Mouse (Mus musculus): ENCODE measurements at regions not wholly inside any gene's neighbourhood (a gene's known extent, or its start where the extent isn't known, plus 50 kb on each side); places are given as distances from the start of the nearest gene placed in this dataset.

GRCm38 (mm10) chr3:83689068-83689976 is 76.8 kb upstream of the Sfrp2 start:
- DNase-seq (ENCODE audit: low spot score in 2 of 2): no peak

DNA sequence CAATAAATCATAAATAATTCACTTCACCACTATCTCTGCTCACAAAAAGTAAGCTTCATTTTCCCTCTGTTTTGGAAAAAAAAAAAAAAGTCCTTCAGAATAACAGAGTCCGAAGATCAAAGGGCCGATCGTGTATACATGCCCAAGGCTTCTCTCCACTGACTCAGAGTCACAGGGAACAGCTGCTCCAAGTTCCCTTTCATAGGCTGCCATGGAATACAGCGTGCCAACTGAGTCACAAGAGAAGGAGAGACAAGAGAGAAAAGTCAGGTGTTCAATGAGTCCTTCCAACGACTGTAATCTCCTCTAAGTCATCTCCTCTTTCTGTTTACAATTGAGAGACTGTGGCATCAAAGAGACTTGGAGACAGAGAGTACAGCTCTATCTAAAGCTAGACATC is 71.6 kb upstream of the Sfrp2 start:
- DNase-seq (ENCODE audit: low spot score in 2 of 2): no peak

DNA sequence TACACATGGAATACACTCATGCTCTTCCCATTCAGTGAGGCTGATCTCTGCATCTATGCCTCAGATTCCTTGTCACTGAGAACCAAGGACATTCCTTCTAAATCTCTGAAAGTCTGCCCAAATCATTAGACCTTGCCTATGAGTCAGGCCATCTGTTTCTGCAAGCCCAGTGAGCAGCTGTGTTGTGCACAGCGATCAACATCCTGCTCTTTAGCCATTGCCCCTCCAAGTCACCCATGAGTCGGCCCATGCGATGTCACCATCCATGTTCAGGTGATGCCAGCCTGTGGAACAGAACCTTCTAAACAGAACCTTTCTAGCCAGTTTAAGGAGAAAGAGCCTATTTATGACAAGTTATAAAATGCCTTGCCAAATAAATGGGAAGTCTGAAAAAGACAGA is 66.4 kb upstream of the Sfrp2 start:
- DNase-seq (ENCODE audit: low spot score in 2 of 2): no peak

- DNase-seq (ENCODE audit: low spot score in 2 of 2): peak; percentile 6 to 43
These were observed 65.0 kb upstream of the Sfrp2 start for GRCm38 (mm10) chr3:83701075-83701474.

- no peak for DNase-seq (ENCODE audit: low spot score in 2 of 2)
These were observed 61.6 kb upstream of the Sfrp2 start for GRCm38 (mm10) chr3:83704559-83704958.

DNA sequence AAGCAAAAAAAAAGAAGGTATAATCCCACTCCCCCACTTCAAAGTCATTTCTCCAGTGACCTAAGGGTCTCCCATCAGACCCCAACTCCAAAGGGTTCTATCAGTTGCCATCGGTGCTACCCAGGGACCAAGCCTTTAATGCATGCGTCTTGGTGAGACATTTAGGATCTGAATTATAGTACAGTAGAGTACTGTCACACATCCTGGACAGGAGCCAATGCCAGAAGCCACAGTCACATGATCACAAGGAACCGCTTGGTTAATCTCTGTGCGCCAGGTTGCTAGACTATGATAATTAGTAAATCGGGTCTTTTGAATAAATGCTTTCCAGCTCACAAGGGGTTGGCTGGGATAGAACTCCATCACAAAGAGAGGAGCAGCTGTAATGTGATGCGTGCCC is 60.9 kb upstream of the Sfrp2 start:
- DNase-seq (ENCODE audit: low spot score in 2 of 2): no peak

DNA sequence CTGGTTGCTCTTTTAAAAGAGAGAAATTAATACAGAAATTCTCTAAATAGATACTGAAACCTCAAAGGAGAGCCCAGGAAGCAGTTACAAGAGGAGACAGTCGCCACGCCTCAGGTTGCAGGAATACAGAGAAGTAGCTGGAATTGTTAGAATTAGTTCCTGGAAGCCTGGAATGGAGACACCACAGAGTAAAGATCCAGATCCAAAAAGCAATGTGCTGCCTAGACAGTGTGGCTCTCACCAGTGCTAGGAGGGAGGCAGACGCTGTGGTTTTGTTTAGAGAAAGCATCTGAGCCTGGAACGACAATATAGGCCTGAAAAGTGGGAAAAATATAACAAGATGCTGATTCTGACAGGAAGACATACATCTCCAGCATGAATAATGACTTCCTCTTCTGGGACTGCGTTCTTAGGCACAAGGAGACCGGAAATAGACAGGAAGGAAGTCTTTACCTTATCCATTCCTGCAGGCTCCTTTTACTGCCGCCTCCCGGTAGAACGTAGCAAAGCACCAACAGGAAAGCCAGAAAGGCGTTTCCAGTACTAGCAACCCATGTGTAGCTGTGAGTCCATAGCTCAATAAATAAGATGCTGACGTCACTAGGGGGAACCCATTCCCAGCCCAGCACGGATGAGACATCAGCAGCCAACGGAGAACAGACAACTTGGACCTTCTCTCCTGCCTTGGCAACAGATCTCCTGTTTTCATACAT is 59.4 kb upstream of the Sfrp2 start:
- no peak for DNase-seq (ENCODE audit: low spot score in 2 of 2)

- DNase-seq (ENCODE audit: low spot score in 2 of 2): no peak
These were observed 58.8 kb upstream of the Sfrp2 start for GRCm38 (mm10) chr3:83707278-83707677.

DNA sequence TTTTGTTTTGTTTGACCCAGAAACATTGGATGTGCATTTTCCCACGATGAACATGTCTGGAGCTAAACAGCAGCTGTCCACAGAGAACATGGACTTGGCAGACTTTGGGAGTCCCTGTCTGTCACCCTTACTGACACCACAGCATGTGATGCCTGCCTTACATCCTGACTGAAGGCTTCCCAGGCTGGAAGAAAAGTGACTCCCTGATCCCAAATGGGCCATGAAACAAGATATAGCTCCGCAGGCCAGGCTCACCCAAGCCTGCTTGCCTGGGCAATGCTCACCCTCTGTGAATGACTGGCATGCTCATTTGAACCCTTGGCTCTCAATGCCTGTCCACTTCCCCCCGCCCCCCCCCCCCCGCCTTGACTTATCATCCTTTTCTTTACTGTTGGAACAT is 57.1 kb upstream of the Sfrp2 start:
- DNase-seq (ENCODE audit: low spot score in 2 of 2): no peak

GRCm38 (mm10) chr3:83709531-83709930 is 56.6 kb upstream of the Sfrp2 start:
- DNase-seq (ENCODE audit: low spot score in 2 of 2): no peak

GRCm38 (mm10) chr3:83710995-83711541 is 55.1 kb upstream of the Sfrp2 start:
- DNase-seq (ENCODE audit: low spot score in 2 of 2): no peak

GRCm38 (mm10) chr3:83712355-83712754 is 53.8 kb upstream of the Sfrp2 start:
- no peak for DNase-seq (ENCODE audit: low spot score in 2 of 2)

DNA sequence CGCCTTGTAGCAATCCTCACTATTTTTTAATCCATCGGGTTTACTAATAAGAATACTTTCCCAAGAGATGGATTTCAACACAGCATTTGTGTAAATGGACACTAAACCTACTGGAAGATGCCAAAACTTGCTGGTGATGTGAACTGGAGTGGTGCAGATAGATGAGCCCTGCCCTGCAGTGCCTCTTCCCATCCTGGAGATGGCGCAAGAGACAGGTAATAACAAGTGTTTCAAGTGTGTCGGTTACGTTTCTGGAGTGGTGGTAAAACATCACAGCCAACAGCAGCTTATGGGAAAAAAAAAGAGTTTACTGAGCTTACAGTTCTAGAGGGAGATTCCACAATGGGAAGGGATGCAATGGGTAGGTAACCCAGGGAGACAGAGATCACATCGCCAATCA is 51.5 kb upstream of the Sfrp2 start:
- peak in 1 of 2 experiments; percentile 15 for DNase-seq (ENCODE audit: low spot score in 2 of 2)
